Mouse (Mus musculus): ENCODE measurements around the gene Tlcd1. TPM values are rescaled to one million over a fixed set of nuclear protein-coding genes. Genes with fewer than 3 reads are reported as not detected.
"Not testable (repeated sequence)": the region's sequence is repeated elsewhere in the genome, so short reads cannot be mapped to it uniquely, and the experiment has no call there.

The Tlcd1 gene
- total and polyA plus RNA-seq, 2 experiments: 50.7 to 61.5 TPM

GRCm38 (mm10) chr11:78182961-78183844, 6.7 kb downstream of the Tlcd1 start, which contains the start of gene Rpl23a:
Gene Rpl23a (minus strand): TSS chr11:78183584.
- DNase-seq (ENCODE audit: extremely low read depth, low read depth, low spot score): peak; percentile 95
- H3K27me3 ChIP-seq (ENCODE audit: control insufficient read depth, insufficient read depth, low read length): no peaks in the 10 kb centered on the region
- under 1% methylated on average over 38 of the region's 38 CpGs for WGBS
- H3K79me2 ChIP-seq (ENCODE audit: control insufficient read depth, insufficient read depth, low read length): peaks cover 5% of the 10 kb centered on the region; the same call in 1 of the 2 replicates
- peak within 1 kb of the TSS; percentile 87 for H3K9ac ChIP-seq (ENCODE audit: low read depth, low read length)
- peaks cover 7% of the 10 kb centered on the region for H3K4me1 ChIP-seq (ENCODE audit: control insufficient read depth, insufficient read depth, low read length)
- H3K4me3 ChIP-seq (ENCODE audit: insufficient read depth, low read depth, low read length): peak within 1 kb of the TSS; percentile 73
- H3K36me3 ChIP-seq (ENCODE audit: control insufficient read depth, insufficient read depth, low read length): peaks cover 19% of the 10 kb centered on the region
- peak within 1 kb of the TSS; percentile 54 for H3K27ac ChIP-seq (replicated peaks; ENCODE audit: insufficient read depth, low read depth, low read length)
- TF ChIP-seq CTCF (IDR thresholded peaks at IDR 0.05; ENCODE audit: low read depth, low read length) (peak; percentile 20; the same call in 1 of the 2 replicates), POLR2A (IDR thresholded peaks at IDR 0.05; ENCODE audit: extremely low read depth, insufficient read depth, low read length) (peak; percentile 72; the same call in 1 of the 2 replicates)

GRCm38 (mm10) chr11:78183884-78184514, 7.5 kb downstream of the Tlcd1 start:
- Histone ChIP-seq H3K36me3 (ENCODE audit: control insufficient read depth, insufficient read depth, low read length) (peaks cover 19% of the 10 kb centered on the region), H3K4me3 (ENCODE audit: insufficient read depth, low read depth, low read length) (peak overlapping the region; percentile 8; the same call in 1 of the 2 replicates), H3K27ac (replicated peaks; ENCODE audit: insufficient read depth, low read depth, low read length) (no peak overlapping the region; the same call in 1 of the 2 replicates), H3K9ac (ENCODE audit: low read depth, low read length) (peak overlapping the region; percentile 62), H3K4me1 (ENCODE audit: control insufficient read depth, insufficient read depth, low read length) (peaks cover 7% of the 10 kb centered on the region), H3K79me2 (ENCODE audit: control insufficient read depth, insufficient read depth, low read length) (peaks cover 5% of the 10 kb centered on the region; the same call in 1 of the 2 replicates), H3K27me3 (ENCODE audit: control insufficient read depth, insufficient read depth, low read length) (no peaks in the 10 kb centered on the region)
- peak; percentile 46 for DNase-seq (ENCODE audit: extremely low read depth, low read depth, low spot score)
- TF ChIP-seq CTCF (IDR thresholded peaks at IDR 0.05; ENCODE audit: low read depth, low read length) (no peak), POLR2A (IDR thresholded peaks at IDR 0.05; ENCODE audit: extremely low read depth, insufficient read depth, low read length) (no peak)
- WGBS: 28% methylated on average over 10 of the region's 10 CpGs

GRCm38 (mm10) chr11:78184702-78185101, 8.2 kb downstream of the Tlcd1 start:
- not testable (repeated sequence) for H3K9ac ChIP-seq (ENCODE audit: low read depth, low read length); DNase-seq (ENCODE audit: extremely low read depth, low read depth, low spot score); H3K4me1 ChIP-seq (ENCODE audit: control insufficient read depth, insufficient read depth, low read length); H3K27ac ChIP-seq (replicated peaks; ENCODE audit: insufficient read depth, low read depth, low read length); H3K79me2 ChIP-seq (ENCODE audit: control insufficient read depth, insufficient read depth, low read length); H3K27me3 ChIP-seq (ENCODE audit: control insufficient read depth, insufficient read depth, low read length); H3K4me3 ChIP-seq (ENCODE audit: insufficient read depth, low read depth, low read length)
- WGBS: 90% methylated on average over 6 of the region's 6 CpGs
- H3K36me3 ChIP-seq (ENCODE audit: control insufficient read depth, insufficient read depth, low read length): peaks cover 18% of the 10 kb centered on the region

GRCm38 (mm10) chr11:78188331-78189233, 12.1 kb downstream of the Tlcd1 start, which contains the start of gene Rab34:
Gene Rab34 (plus strand): TSS chr11:78188430.
- H3K4me1 ChIP-seq (ENCODE audit: control insufficient read depth, insufficient read depth, low read length): peaks cover 2% of the 10 kb centered on the region; the same call in 1 of the 2 replicates
- H3K27me3 ChIP-seq (ENCODE audit: control insufficient read depth, insufficient read depth, low read length): no peaks in the 10 kb centered on the region
- TF ChIP-seq CTCF (IDR thresholded peaks at IDR 0.05; ENCODE audit: low read depth, low read length): no peak
- TF ChIP-seq POLR2A (IDR thresholded peaks at IDR 0.05; ENCODE audit: extremely low read depth, insufficient read depth, low read length): peak; percentile 22; the same call in 1 of the 2 replicates
- H3K79me2 ChIP-seq (ENCODE audit: control insufficient read depth, insufficient read depth, low read length): no peaks in the 10 kb centered on the region
- peak within 1 kb of the TSS; percentile 73 for H3K4me3 ChIP-seq (ENCODE audit: insufficient read depth, low read depth, low read length)
- no peaks in the 10 kb centered on the region for H3K36me3 ChIP-seq (ENCODE audit: control insufficient read depth, insufficient read depth, low read length)
- peak within 1 kb of the TSS; percentile 29 for H3K27ac ChIP-seq (replicated peaks; ENCODE audit: insufficient read depth, low read depth, low read length)
- peak within 1 kb of the TSS; percentile 86 for H3K9ac ChIP-seq (ENCODE audit: low read depth, low read length)
- no peak for DNase-seq (ENCODE audit: extremely low read depth, low read depth, low spot score)
- 2% methylated on average over 80 of the region's 80 CpGs for WGBS
